Mouse (Mus musculus) kidney, embryonic 16.5 days (tissue): ENCODE results near the gene Nav2. TPM values are rescaled to one million over a fixed set of nuclear protein-coding genes. Genes with fewer than 3 reads are reported as not detected.
A peak's percentile ranks its signal among the peaks of the same experiment; 100 is the strongest.

Experiments
- ATAC-seq: fragments of 200-750 bp; cut with Nextera tagmentation; 2 replicates; pipeline ENCODE4 v1.8.0; 2017; ENCODE audit warnings: moderate TSS enrichment; ENCODE audit not compliant: low FRiP score, low TSS enrichment
- H3K27ac ChIP-seq: fragments of 300-500 bp; sonication (generic); 2 replicates; pipeline ENCODE4 v1.5.1; 2014; ENCODE audit warnings: low read length
- H3K27me3 ChIP-seq: fragments of 300-500 bp; sonication (generic); 2 replicates; pipeline ENCODE4 v1.6.1; 2014; ENCODE audit warnings: low read length, control low read depth, mixed read lengths; ENCODE audit not compliant: insufficient read depth
- H3K36me3 ChIP-seq: fragments of 300-500 bp; sonication (generic); 2 replicates; pipeline ENCODE4 v1.6.1; 2014; ENCODE audit warnings: low read length, control low read depth, mixed read lengths; ENCODE audit not compliant: insufficient read depth
- H3K4me1 ChIP-seq: fragments of 300-500 bp; sonication (generic); 2 replicates; pipeline ENCODE4 v1.6.1; 2014; ENCODE audit warnings: low read length, control low read depth, mixed read lengths; ENCODE audit not compliant: insufficient read depth
- H3K4me2 ChIP-seq: fragments of 300-500 bp; sonication (generic); replicated peaks from 2 replicates; pipeline ENCODE4 v1.6.1; 2014; ENCODE audit warnings: low read depth, low read length
- H3K4me3 ChIP-seq: fragments of 300-500 bp; sonication (generic); 2 replicates; pipeline ENCODE4 v1.5.1; 2014; ENCODE audit warnings: mild to moderate bottlenecking, low read length
- H3K9ac ChIP-seq: fragments of 300-500 bp; sonication (generic); replicated peaks from 2 replicates; pipeline ENCODE4 v1.6.1; 2014; ENCODE audit warnings: low read length
- H3K9me3 ChIP-seq: fragments of 300-500 bp; sonication (generic); 2 replicates; pipeline ENCODE4 v1.6.1; 2016; ENCODE audit warnings: low read length, control low read depth
- WGBS: fragments of 180-500 bp; shearing (Covaris S2); extraction: QIAGEN DNeasy Blood & Tissue Kit; methylation state at CpG from one replicate; pipeline ENCODE4 v1.1.7; 2014; 5-methylcytosine and 5-hydroxymethylcytosine counted together
- polyA plus RNA-seq: library from polyadenylated mRNA; unstranded; fragments of >200 nt; fragmentation: Nextera tagmentation; extraction: Ambion mirVana; gene quantifications from 2 replicates; pipeline ENCODE4 v1.2.1, GENCODE M21; 2015

Gene Nav2
- polyA plus RNA-seq, 1 experiment from 2014 or later, result 22.6 TPM

GRCm38 (mm10) chr7:48958528-48959315 lies 50.2 kb downstream of the Nav2 start:
- no peak overlapping the region for H3K27ac ChIP-seq
- 2% methylated on average over 32 of the region's 32 CpGs for WGBS
- ATAC-seq, result peak; percentile 98

GRCm38 (mm10) chr7:48959316-48959661 lies 50.8 kb downstream of the Nav2 start:
- WGBS, result 12% methylated on average over 13 of the region's 13 CpGs
- peaks cover 5% of the 10 kb centered on the region; the same call in 1 of the 2 replicates for H3K4me1 ChIP-seq
- peaks cover 55% of the 10 kb centered on the region for H3K27me3 ChIP-seq
- H3K4me2 ChIP-seq, result peak overlapping the region; percentile 62
- no peaks in the 10 kb centered on the region for H3K9me3 ChIP-seq
- H3K36me3 ChIP-seq, result no peaks in the 10 kb centered on the region
- H3K9ac ChIP-seq, result no peak overlapping the region
- H3K4me3 ChIP-seq, result peak overlapping the region; percentile 32
- no peak overlapping the region for H3K27ac ChIP-seq
- peak; percentile 33; the same call in 1 of the 2 replicates for ATAC-seq

More at GRCm38 (mm10) chr7:48958528-48959315, 50.2 kb downstream of the Nav2 start:
- Histone ChIP-seq H3K4me2 (peak overlapping the region; percentile 62), H3K36me3 (no peaks in the 10 kb centered on the region), H3K9ac (no peak overlapping the region), H3K27me3 (peaks cover 51% of the 10 kb centered on the region), H3K4me3 (peak overlapping the region; percentile 32), H3K9me3 (no peaks in the 10 kb centered on the region), H3K4me1 (peaks cover 5% of the 10 kb centered on the region; the same call in 1 of the 2 replicates)

GRCm38 (mm10) chr7:48960152-48960551 lies 51.6 kb downstream of the Nav2 start:
- no peaks in the 10 kb centered on the region for H3K36me3 ChIP-seq
- H3K9ac ChIP-seq, result no peak overlapping the region
- WGBS, result 16% methylated on average over 10 of the region's 10 CpGs
- ATAC-seq, result no peak
- H3K9me3 ChIP-seq, result no peaks in the 10 kb centered on the region
- H3K27ac ChIP-seq, result no peak overlapping the region
- H3K27me3 ChIP-seq, result peaks cover 55% of the 10 kb centered on the region
- peaks cover 5% of the 10 kb centered on the region; the same call in 1 of the 2 replicates for H3K4me1 ChIP-seq
- H3K4me3 ChIP-seq, result no peak overlapping the region
- no peak overlapping the region for H3K4me2 ChIP-seq

GRCm38 (mm10) chr7:48961501-48961900 lies 53.0 kb downstream of the Nav2 start:
- Histone ChIP-seq H3K4me3 (no peak overlapping the region), H3K9ac (no peak overlapping the region), H3K4me2 (no peak overlapping the region), H3K36me3 (no peaks in the 10 kb centered on the region), H3K9me3 (no peaks in the 10 kb centered on the region), H3K27ac (no peak overlapping the region), H3K27me3 (peaks cover 55% of the 10 kb centered on the region), H3K4me1 (peaks cover 5% of the 10 kb centered on the region; the same call in 1 of the 2 replicates)
- 45% methylated on average over 8 of the region's 8 CpGs for WGBS
- no peak for ATAC-seq

- H3K9ac ChIP-seq, result no peak overlapping the region
- no peak overlapping the region for H3K4me3 ChIP-seq
- 65% methylated on average over 4 of the region's 4 CpGs for WGBS
- no peaks in the 10 kb centered on the region for H3K9me3 ChIP-seq
- no peaks in the 10 kb centered on the region for H3K36me3 ChIP-seq
- no peak for ATAC-seq
- no peak overlapping the region for H3K4me2 ChIP-seq
- peaks cover 55% of the 10 kb centered on the region for H3K27me3 ChIP-seq
- H3K4me1 ChIP-seq, result peaks cover 5% of the 10 kb centered on the region; the same call in 1 of the 2 replicates
- H3K27ac ChIP-seq, result no peak overlapping the region
Measured at GRCm38 (mm10) chr7:48961935-48962334, 53.4 kb downstream of the Nav2 start.

- Histone ChIP-seq H3K4me1 (peaks cover 5% of the 10 kb centered on the region; the same call in 1 of the 2 replicates), H3K27me3 (peaks cover 49% of the 10 kb centered on the region), H3K36me3 (no peaks in the 10 kb centered on the region), H3K9me3 (no peaks in the 10 kb centered on the region), H3K4me3 (no peak overlapping the region), H3K4me2 (no peak overlapping the region), H3K9ac (no peak overlapping the region), H3K27ac (no peak overlapping the region)
- ATAC-seq, result no peak
- WGBS, result 29% methylated on average over 5 of the region's 5 CpGs
Measured at GRCm38 (mm10) chr7:48963112-48963511, 54.6 kb downstream of the Nav2 start.

GRCm38 (mm10) chr7:48963554-48963953 lies 55.0 kb downstream of the Nav2 start:
- Histone ChIP-seq H3K4me2 (no peak overlapping the region), H3K4me3 (no peak overlapping the region), H3K4me1 (peaks cover 5% of the 10 kb centered on the region; the same call in 1 of the 2 replicates), H3K9me3 (no peaks in the 10 kb centered on the region), H3K27me3 (peaks cover 45% of the 10 kb centered on the region), H3K27ac (no peak overlapping the region), H3K36me3 (no peaks in the 10 kb centered on the region), H3K9ac (no peak overlapping the region)
- WGBS, result 30% methylated on average over 4 of the region's 4 CpGs
- no peak for ATAC-seq

GRCm38 (mm10) chr7:48965796-48966512 lies 57.4 kb downstream of the Nav2 start:
- Histone ChIP-seq H3K27ac (no peak overlapping the region), H3K36me3 (no peaks in the 10 kb centered on the region), H3K4me2 (no peak overlapping the region), H3K9me3 (no peaks in the 10 kb centered on the region), H3K4me1 (no peaks in the 10 kb centered on the region), H3K9ac (no peak overlapping the region), H3K4me3 (no peak overlapping the region), H3K27me3 (peaks cover 21% of the 10 kb centered on the region)
- WGBS, result 46% methylated on average over 12 of the region's 12 CpGs
- no peak for ATAC-seq

GRCm38 (mm10) chr7:48981013-48981412 lies 72.5 kb downstream of the Nav2 start:
- Histone ChIP-seq H3K36me3 (no peaks in the 10 kb centered on the region), H3K27me3 (no peaks in the 10 kb centered on the region; the same call in 1 of the 2 replicates), H3K4me1 (no peaks in the 10 kb centered on the region), H3K4me2 (no peak overlapping the region), H3K9me3 (no peaks in the 10 kb centered on the region), H3K4me3 (no peak overlapping the region), H3K27ac (no peak overlapping the region), H3K9ac (no peak overlapping the region)
- 42% methylated on average over 7 of the region's 7 CpGs for WGBS
- no peak for ATAC-seq

- no peak for ATAC-seq
Measured at GRCm38 (mm10) chr7:48981814-48982213, 73.3 kb downstream of the Nav2 start.

More at GRCm38 (mm10) chr7:48981814-48982213, 73.3 kb downstream of the Nav2 start:
- Histone ChIP-seq H3K36me3 (no peaks in the 10 kb centered on the region), H3K27me3 (no peaks in the 10 kb centered on the region), H3K27ac (no peak overlapping the region), H3K9me3 (no peaks in the 10 kb centered on the region), H3K9ac (no peak overlapping the region), H3K4me1 (no peaks in the 10 kb centered on the region), H3K4me3 (no peak overlapping the region), H3K4me2 (no peak overlapping the region)
- WGBS, result 71% methylated on average over 3 of the region's 3 CpGs
